Mouse (Mus musculus) forebrain, embryonic 11.5 days (tissue): ENCODE data around the gene Ror2. TPM values are rescaled to one million over a fixed set of nuclear protein-coding genes. Genes with fewer than 3 reads are reported as not detected.

Source experiments
- ATAC-seq: fragments of 200-750 bp; cut with Nextera tagmentation; replicated peaks from 2 replicates; pipeline ENCODE4 v1.8.0; 2017; ENCODE audit warnings: moderate TSS enrichment; ENCODE audit not compliant: low FRiP score
- DNase-seq: peaks from one replicate; pipeline ENCODE4 v3.0.0-alpha.2; 2017; ENCODE audit warnings: low spot score
- H3K27ac ChIP-seq: fragments of 300-500 bp; sonication (generic); 2 replicates; pipeline ENCODE4 v1.5.1; 2014; ENCODE audit warnings: low read depth, low read length
- H3K27me3 ChIP-seq: fragments of 300-500 bp; sonication (generic); 2 replicates; pipeline ENCODE4 v1.6.1; 2014; ENCODE audit warnings: mild to moderate bottlenecking, low read length, mixed read lengths; ENCODE audit not compliant: control insufficient read depth, insufficient read depth
- H3K36me3 ChIP-seq: fragments of 300-500 bp; sonication (generic); 2 replicates; pipeline ENCODE4 v1.6.1; 2014; ENCODE audit warnings: mild to moderate bottlenecking, low read length, moderate library complexity, mixed read lengths; ENCODE audit not compliant: control insufficient read depth, insufficient read depth
- H3K4me1 ChIP-seq: fragments of 300-500 bp; sonication (generic); replicated peaks from 2 replicates; pipeline ENCODE4 v1.6.1; 2014; ENCODE audit warnings: low read length, mixed read lengths; ENCODE audit not compliant: control insufficient read depth, insufficient read depth
- H3K4me2 ChIP-seq: fragments of 300-500 bp; sonication (generic); 2 replicates; pipeline ENCODE4 v1.6.1; 2014; ENCODE audit warnings: low read depth, mild to moderate bottlenecking, low read length, moderate library complexity, mixed read lengths; ENCODE audit not compliant: severe bottlenecking
- H3K4me3 ChIP-seq: fragments of 300-500 bp; sonication (generic); 2 replicates; pipeline ENCODE4 v1.5.1; 2014; ENCODE audit warnings: low read depth, low read length
- H3K9ac ChIP-seq: fragments of 300-500 bp; sonication (generic); 2 replicates; pipeline ENCODE4 v1.6.1; 2014; ENCODE audit warnings: low read length
- H3K9me3 ChIP-seq: fragments of 300-500 bp; sonication (generic); 2 replicates; pipeline ENCODE4 v1.6.1; 2016; ENCODE audit warnings: low read length, mixed read lengths; ENCODE audit not compliant: control insufficient read depth
- WGBS: fragments of 180-500 bp; shearing (Covaris S2); extraction: QIAGEN DNeasy Blood & Tissue Kit; methylation state at CpG from one replicate; pipeline ENCODE4 v1.1.7; 2014; 5-methylcytosine and 5-hydroxymethylcytosine counted together
- polyA plus RNA-seq: library from polyadenylated mRNA; unstranded; fragments of >200 nt; fragmentation: Nextera tagmentation; extraction: Ambion mirVana; gene quantifications from 2 replicates; pipeline ENCODE4 v1.2.1, GENCODE M21; 2014

Gene Ror2
- polyA plus RNA-seq, 1 experiment from 2014 or later, result 16.4 TPM

DNA sequence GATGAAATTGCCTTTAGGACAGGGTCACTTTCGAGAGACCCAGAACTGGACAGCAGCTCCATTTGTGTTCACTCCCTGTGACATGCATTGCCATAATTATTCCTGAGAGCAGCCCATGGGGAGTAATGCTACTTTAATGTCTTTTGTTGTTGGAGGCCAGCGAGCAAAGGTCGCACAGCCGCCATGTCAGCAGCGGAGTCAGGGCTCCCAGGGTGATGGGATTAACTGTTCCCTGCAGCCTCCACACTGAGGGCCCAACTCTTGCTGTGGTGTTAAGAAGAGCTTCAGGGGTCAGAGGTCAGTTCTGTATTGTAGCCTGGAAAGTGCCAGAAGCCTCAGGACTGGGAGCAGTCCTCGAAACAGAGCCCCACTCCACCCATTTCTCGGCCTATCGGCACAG, 217.5 kb downstream of the Ror2 start:
- DNase-seq (no peak), ATAC-seq (no peak)
- Histone ChIP-seq H3K9ac (no peak overlapping the region), H3K36me3 (no peaks in the 10 kb centered on the region), H3K4me3 (no peak overlapping the region), H3K27ac (no peak overlapping the region), H3K9me3 (no peaks in the 10 kb centered on the region), H3K4me1 (no peaks in the 10 kb centered on the region), H3K27me3 (no peaks in the 10 kb centered on the region), H3K4me2 (no peak overlapping the region)
- 36% methylated on average over 8 of the region's 8 CpGs for WGBS

DNA sequence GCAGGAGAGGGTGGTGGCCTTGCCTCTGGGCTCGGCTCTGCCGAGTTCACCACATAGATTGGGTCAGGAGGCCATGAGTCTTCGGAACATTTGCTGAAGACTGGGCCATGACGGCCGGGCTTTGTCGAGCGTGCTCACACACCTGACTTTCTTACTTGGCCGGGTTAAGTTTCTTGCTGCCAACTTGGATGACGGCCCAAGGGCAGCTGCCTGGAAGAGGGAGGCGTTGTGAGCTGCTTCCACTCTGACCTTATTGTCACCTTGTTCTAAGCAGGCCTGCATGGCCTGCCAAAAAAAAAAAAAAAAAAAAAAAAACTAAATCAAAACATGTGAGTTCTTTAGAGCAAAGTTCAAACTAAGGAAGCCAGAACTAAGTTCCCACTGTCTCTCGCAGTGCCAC, 218.0 kb downstream of the Ror2 start:
- H3K4me3 ChIP-seq, result no peak overlapping the region
- no peaks in the 10 kb centered on the region for H3K27me3 ChIP-seq
- H3K9me3 ChIP-seq, result no peaks in the 10 kb centered on the region
- WGBS, result 76% methylated on average over 11 of the region's 11 CpGs
- H3K27ac ChIP-seq, result no peak overlapping the region
- no peak overlapping the region for H3K9ac ChIP-seq
- ATAC-seq, result no peak
- no peaks in the 10 kb centered on the region for H3K4me1 ChIP-seq
- no peak for DNase-seq
- H3K4me2 ChIP-seq, result no peak overlapping the region
- H3K36me3 ChIP-seq, result no peaks in the 10 kb centered on the region

DNA sequence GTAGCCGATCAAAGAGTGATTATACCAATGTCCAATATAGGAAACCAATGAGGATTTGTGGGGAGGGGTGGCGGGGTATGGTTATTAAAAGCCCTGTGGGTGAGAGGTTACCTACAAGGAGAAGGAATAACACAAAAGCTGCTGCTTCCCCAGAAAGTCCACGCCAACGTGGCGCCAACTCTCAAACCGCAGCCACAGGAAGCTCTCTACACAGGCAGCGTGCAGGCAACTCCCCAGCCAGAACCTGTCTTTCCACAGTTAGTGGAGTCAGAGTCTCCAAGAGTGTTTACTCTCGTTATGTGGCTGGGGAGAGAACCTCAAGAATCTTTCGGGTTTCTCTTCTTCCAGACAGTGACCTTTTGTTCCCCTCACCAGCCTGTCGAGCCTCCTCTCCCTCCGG, 220.8 kb downstream of the Ror2 start:
- H3K9ac ChIP-seq, result no peak overlapping the region
- H3K4me2 ChIP-seq, result no peak overlapping the region
- no peak overlapping the region for H3K4me3 ChIP-seq
- WGBS, result 87% methylated on average over 11 of the region's 11 CpGs
- ATAC-seq (no peak), DNase-seq (no peak)
- no peak overlapping the region for H3K27ac ChIP-seq
- no peaks in the 10 kb centered on the region for H3K4me1 ChIP-seq
- no peaks in the 10 kb centered on the region for H3K27me3 ChIP-seq
- no peaks in the 10 kb centered on the region for H3K9me3 ChIP-seq
- H3K36me3 ChIP-seq, result no peaks in the 10 kb centered on the region

DNA sequence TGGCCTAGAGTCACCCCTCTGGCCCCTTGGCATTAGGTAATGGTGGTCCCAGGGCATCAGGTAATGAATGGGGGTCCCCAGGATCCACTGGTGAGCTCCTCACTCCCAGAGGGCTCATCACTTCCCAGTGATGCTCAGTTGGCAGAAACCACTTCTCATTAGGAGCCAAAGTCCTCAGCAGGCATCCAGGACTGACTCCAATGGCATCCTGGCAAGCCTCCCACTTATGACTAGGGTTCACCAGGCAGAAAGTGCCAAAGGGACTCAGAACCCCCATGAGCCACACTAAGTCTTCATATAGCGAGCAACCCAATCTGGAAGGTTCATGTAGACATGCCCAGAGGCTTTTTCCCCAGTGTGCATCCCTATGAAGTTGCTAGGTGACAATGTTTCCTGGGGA, 221.2 kb downstream of the Ror2 start:
- Histone ChIP-seq H3K4me2 (no peak overlapping the region), H3K27me3 (no peaks in the 10 kb centered on the region), H3K9ac (no peak overlapping the region), H3K36me3 (no peaks in the 10 kb centered on the region), H3K4me3 (no peak overlapping the region), H3K4me1 (no peaks in the 10 kb centered on the region), H3K9me3 (no peaks in the 10 kb centered on the region), H3K27ac (no peak overlapping the region)
- no peak for ATAC-seq
- no peak for DNase-seq
- WGBS, result 93% methylated on average over 1 of the region's 1 CpGs

Other genes with a start within 250 kb of the Ror2 start
- 30.8 and 33.5 TPM in 2 replicates for gene Sptlc1, start 91.3 kb upstream of the Ror2 start, polyA plus RNA-seq
- gene Msx2, start 186.9 kb upstream of the Ror2 start, polyA plus RNA-seq, result 33.0 and 36.6 TPM in 2 replicates